Mouse (Mus musculus): ENCODE measurements around the gene Kcnj12. TPM values are rescaled to one million over a fixed set of nuclear protein-coding genes. Genes with fewer than 3 reads are reported as not detected.

The Kcnj12 gene
- polyA plus RNA-seq, 1 experiment from 2014 or later: 0.16 TPM

DNA sequence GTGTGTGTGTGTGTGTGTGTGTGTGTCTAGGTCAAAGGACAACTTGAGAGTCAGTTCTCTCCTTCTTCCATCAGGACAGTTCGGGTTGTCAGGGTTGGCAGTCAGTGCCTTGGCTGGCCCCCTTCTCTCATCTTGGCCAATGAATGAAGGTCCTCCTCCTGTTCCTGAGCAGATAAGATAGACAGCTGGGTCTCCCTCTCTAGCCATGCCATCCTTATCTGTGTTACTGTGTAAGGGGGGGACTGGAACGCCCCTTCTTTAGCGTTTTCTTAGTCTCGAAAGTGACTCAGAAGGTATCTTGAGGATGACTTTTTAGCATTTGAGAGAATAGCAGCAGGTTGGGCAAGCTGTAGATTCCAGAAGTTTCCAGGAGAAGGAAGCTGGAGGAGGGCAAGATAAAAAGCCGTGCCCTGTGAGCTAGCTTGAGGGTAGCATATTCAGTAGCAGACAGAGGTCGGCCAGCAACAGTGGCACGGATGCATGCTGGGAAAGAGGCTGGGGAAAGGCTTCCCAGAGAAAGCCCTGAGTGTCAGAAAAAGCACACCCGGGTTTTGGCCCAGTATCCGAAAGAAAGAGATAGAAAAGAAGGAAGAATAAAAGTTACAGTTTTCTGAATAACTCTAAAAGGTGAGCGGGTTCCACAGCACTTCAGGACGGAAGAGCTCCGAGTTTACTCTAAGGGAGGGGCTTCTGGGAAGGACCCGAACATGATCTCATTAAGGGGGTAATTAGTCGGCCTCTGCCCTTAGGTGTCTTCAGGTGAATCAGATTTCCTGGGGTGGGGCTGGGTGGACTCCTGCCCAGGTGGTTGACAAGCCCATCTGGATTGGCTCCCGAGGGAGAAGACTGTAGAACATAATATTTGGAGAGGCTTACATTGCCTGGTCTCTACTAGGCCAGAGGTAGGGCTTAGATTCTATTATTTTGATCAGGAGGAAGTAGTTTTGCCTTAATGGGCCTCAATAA is 53.3 kb downstream of the Kcnj12 start:
- no peaks in the 10 kb centered on the region for H3K9me3 ChIP-seq (ENCODE audit: control insufficient read depth, low read length)
- DNase-seq (ENCODE audit: low spot score) (no peak), ATAC-seq (replicated peaks; ENCODE audit: low FRiP score) (no peak)
- no peak overlapping the region for H3K4me3 ChIP-seq (ENCODE audit: low read depth, low read length)
- no peaks in the 10 kb centered on the region for H3K27me3 ChIP-seq (ENCODE audit: control insufficient read depth, insufficient read depth, low read length)
- 81% methylated on average over 15 of the region's 15 CpGs for WGBS
- H3K27ac ChIP-seq (ENCODE audit: low read depth, low read length): no peak overlapping the region
- H3K36me3 ChIP-seq (ENCODE audit: control insufficient read depth, insufficient read depth, low read length): no peaks in the 10 kb centered on the region
- no peak overlapping the region for H3K4me2 ChIP-seq (ENCODE audit: low read depth, low read length, severe bottlenecking)
- H3K9ac ChIP-seq (ENCODE audit: low read length): no peak overlapping the region
- no peaks in the 10 kb centered on the region for H3K4me1 ChIP-seq (replicated peaks; ENCODE audit: control insufficient read depth, insufficient read depth, low read length)

DNA sequence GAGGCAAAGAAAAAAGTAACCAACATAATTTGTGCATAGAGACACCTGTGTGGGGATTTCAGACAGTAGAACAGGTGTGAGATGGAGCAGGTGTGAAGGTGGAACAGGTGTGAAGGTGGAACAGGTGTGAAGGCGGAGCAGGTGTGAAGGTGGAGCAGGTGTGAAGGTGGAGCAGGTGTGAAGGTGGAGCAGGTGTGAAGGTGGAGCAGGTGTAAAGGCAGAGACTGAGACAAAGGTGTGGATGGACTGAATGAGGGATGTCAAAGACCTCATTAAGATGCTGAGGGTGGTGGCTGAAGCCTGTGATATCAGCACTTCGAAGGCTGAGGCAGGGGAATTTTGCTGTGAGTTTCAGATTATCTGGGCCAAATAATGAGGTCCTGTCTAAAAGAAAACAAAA is 59.3 kb downstream of the Kcnj12 start:
- DNase-seq (ENCODE audit: low spot score) (peak; percentile 30), ATAC-seq (replicated peaks; ENCODE audit: low FRiP score) (no peak)
- Histone ChIP-seq H3K27me3 (ENCODE audit: control insufficient read depth, insufficient read depth, low read length) (no peaks in the 10 kb centered on the region), H3K4me1 (replicated peaks; ENCODE audit: control insufficient read depth, insufficient read depth, low read length) (no peaks in the 10 kb centered on the region), H3K27ac (ENCODE audit: low read depth, low read length) (no peak overlapping the region), H3K9ac (ENCODE audit: low read length) (no peak overlapping the region), H3K9me3 (ENCODE audit: control insufficient read depth, low read length) (no peaks in the 10 kb centered on the region), H3K36me3 (ENCODE audit: control insufficient read depth, insufficient read depth, low read length) (no peaks in the 10 kb centered on the region), H3K4me3 (ENCODE audit: low read depth, low read length) (no peak overlapping the region), H3K4me2 (ENCODE audit: low read depth, low read length, severe bottlenecking) (no peak overlapping the region)
- 78% methylated on average over 2 of the region's 2 CpGs for WGBS

- Histone ChIP-seq H3K9me3 (ENCODE audit: control insufficient read depth, low read length) (no peaks in the 10 kb centered on the region), H3K9ac (ENCODE audit: low read length) (no peak overlapping the region), H3K36me3 (ENCODE audit: control insufficient read depth, insufficient read depth, low read length) (no peaks in the 10 kb centered on the region), H3K27me3 (ENCODE audit: control insufficient read depth, insufficient read depth, low read length) (no peaks in the 10 kb centered on the region), H3K4me1 (replicated peaks; ENCODE audit: control insufficient read depth, insufficient read depth, low read length) (no peaks in the 10 kb centered on the region), H3K4me3 (ENCODE audit: low read depth, low read length) (no peak overlapping the region), H3K4me2 (ENCODE audit: low read depth, low read length, severe bottlenecking) (no peak overlapping the region), H3K27ac (ENCODE audit: low read depth, low read length) (no peak overlapping the region)
- no peak for DNase-seq (ENCODE audit: low spot score)
- ATAC-seq (replicated peaks; ENCODE audit: low FRiP score): no peak
- 68% methylated on average over 7 of the region's 7 CpGs for WGBS
These were observed 67.8 kb downstream of the Kcnj12 start for GRCm38 (mm10) chr11:61090195-61090594.

- no peak overlapping the region for H3K9ac ChIP-seq (ENCODE audit: low read length)
- H3K4me2 ChIP-seq (ENCODE audit: low read depth, low read length, severe bottlenecking): no peak overlapping the region
- no peak for DNase-seq (ENCODE audit: low spot score)
- H3K4me1 ChIP-seq (replicated peaks; ENCODE audit: control insufficient read depth, insufficient read depth, low read length): no peaks in the 10 kb centered on the region
- H3K27me3 ChIP-seq (ENCODE audit: control insufficient read depth, insufficient read depth, low read length): no peaks in the 10 kb centered on the region
- ATAC-seq (replicated peaks; ENCODE audit: low FRiP score): peak; percentile 56; the same call in 1 of the 2 replicates
- H3K27ac ChIP-seq (ENCODE audit: low read depth, low read length): no peak overlapping the region
- no peak overlapping the region for H3K4me3 ChIP-seq (ENCODE audit: low read depth, low read length)
- WGBS: 56% methylated on average over 3 of the region's 3 CpGs
- H3K9me3 ChIP-seq (ENCODE audit: control insufficient read depth, low read length): no peaks in the 10 kb centered on the region
- no peaks in the 10 kb centered on the region for H3K36me3 ChIP-seq (ENCODE audit: control insufficient read depth, insufficient read depth, low read length)
These were observed 68.8 kb downstream of the Kcnj12 start for GRCm38 (mm10) chr11:61091192-61091591.

- H3K4me3 ChIP-seq (ENCODE audit: low read depth, low read length): no peak overlapping the region
- H3K4me1 ChIP-seq (replicated peaks; ENCODE audit: control insufficient read depth, insufficient read depth, low read length): no peaks in the 10 kb centered on the region
- H3K4me2 ChIP-seq (ENCODE audit: low read depth, low read length, severe bottlenecking): no peak overlapping the region
- ATAC-seq (replicated peaks; ENCODE audit: low FRiP score) (no peak), DNase-seq (ENCODE audit: low spot score) (peak; percentile 80)
- H3K9ac ChIP-seq (ENCODE audit: low read length): no peak overlapping the region
- H3K9me3 ChIP-seq (ENCODE audit: control insufficient read depth, low read length): no peaks in the 10 kb centered on the region
- no peaks in the 10 kb centered on the region for H3K27me3 ChIP-seq (ENCODE audit: control insufficient read depth, insufficient read depth, low read length)
- WGBS: 18% methylated on average over 7 of the region's 7 CpGs
- no peak overlapping the region for H3K27ac ChIP-seq (ENCODE audit: low read depth, low read length)
- H3K36me3 ChIP-seq (ENCODE audit: control insufficient read depth, insufficient read depth, low read length): no peaks in the 10 kb centered on the region
These were observed 69.4 kb downstream of the Kcnj12 start for GRCm38 (mm10) chr11:61091642-61092262.

DNA sequence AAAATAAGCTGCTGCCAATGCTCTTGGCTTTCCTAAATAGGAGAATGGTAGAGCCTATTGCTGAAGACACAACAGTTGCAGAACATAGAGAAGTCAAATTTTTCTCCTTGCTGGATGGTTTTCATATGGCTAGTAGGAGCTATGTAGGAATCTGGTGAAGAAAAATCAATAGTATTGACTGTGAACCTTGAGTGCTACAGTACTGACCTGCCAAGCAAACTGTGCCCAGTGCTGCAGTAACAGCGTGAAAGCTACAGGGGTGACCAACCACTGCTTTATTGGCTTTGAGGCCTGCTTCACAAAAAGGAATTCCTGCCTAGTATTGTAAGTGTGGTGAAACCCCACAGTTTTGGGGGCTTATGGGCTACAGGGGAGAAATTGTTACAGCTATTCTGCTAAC is 75.7 kb downstream of the Kcnj12 start:
- 59% methylated on average over 1 of the region's 1 CpGs for WGBS
- no peak for ATAC-seq (replicated peaks; ENCODE audit: low FRiP score)
- Histone ChIP-seq H3K9me3 (ENCODE audit: control insufficient read depth, low read length) (no peaks in the 10 kb centered on the region), H3K9ac (ENCODE audit: low read length) (no peak overlapping the region), H3K27ac (ENCODE audit: low read depth, low read length) (no peak overlapping the region), H3K4me2 (ENCODE audit: low read depth, low read length, severe bottlenecking) (no peak overlapping the region), H3K4me1 (replicated peaks; ENCODE audit: control insufficient read depth, insufficient read depth, low read length) (no peaks in the 10 kb centered on the region), H3K36me3 (ENCODE audit: control insufficient read depth, insufficient read depth, low read length) (no peaks in the 10 kb centered on the region), H3K27me3 (ENCODE audit: control insufficient read depth, insufficient read depth, low read length) (no peaks in the 10 kb centered on the region), H3K4me3 (ENCODE audit: low read depth, low read length) (no peak overlapping the region)
- DNase-seq (ENCODE audit: low spot score): no peak

DNA sequence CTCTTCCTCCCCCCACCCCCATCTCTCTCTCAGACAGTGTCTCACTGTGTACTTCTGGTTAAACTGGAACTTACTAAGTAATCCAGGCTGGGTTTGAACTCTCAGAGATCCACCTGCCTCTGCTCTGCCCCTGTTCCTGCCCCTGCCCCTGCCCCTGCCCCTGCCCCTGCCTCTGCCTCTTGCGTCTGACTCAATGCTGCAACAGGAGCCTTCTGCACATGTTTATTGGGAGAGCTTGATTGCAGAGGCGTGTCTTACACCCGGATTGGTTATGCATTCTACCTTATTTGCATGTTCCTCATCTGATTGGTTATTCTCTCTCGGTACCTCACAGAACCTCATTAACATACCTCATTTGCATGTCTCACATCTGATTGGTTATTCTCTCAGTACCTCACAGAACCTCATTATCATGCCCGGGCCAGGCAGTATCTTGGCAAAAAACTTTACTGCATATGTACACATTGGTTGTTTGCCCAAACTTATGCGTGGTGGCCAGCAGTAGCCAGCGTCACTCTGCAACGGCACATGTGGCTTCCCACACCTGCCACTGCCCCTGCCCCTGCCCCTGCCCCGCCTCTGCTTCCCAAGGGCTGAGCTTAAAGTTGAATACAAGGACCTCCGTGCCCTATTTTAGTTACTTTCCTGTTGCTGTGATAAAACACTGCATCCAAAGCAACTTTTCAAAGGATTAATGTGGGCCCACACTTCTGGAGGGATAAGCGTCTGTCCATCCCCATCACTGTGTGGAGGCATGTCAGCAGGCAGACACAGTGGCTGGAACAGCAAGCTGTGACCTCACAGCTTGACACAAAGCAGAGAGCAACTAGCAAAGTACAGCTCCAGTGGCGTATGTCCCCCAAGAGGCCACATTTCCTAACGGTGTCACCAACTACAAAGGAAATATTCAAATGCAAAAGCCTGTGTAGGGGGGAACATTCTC is 80.3 kb downstream of the Kcnj12 start:
- DNase-seq (ENCODE audit: low spot score) (no peak), ATAC-seq (replicated peaks; ENCODE audit: low FRiP score) (0 out of 2 replicates have a peak, but pooled peaks have one; percentile 24)
- no peaks in the 10 kb centered on the region for H3K9me3 ChIP-seq (ENCODE audit: control insufficient read depth, low read length)
- H3K27me3 ChIP-seq (ENCODE audit: control insufficient read depth, insufficient read depth, low read length): no peaks in the 10 kb centered on the region; the same call in 1 of the 2 replicates
- H3K9ac ChIP-seq (ENCODE audit: low read length): no peak overlapping the region
- H3K36me3 ChIP-seq (ENCODE audit: control insufficient read depth, insufficient read depth, low read length): no peaks in the 10 kb centered on the region
- WGBS: 60% methylated on average over 12 of the region's 13 CpGs
- H3K4me3 ChIP-seq (ENCODE audit: low read depth, low read length): no peak overlapping the region
- H3K4me1 ChIP-seq (replicated peaks; ENCODE audit: control insufficient read depth, insufficient read depth, low read length): no peaks in the 10 kb centered on the region
- H3K4me2 ChIP-seq (ENCODE audit: low read depth, low read length, severe bottlenecking): no peak overlapping the region
- no peak overlapping the region for H3K27ac ChIP-seq (ENCODE audit: low read depth, low read length)

- no peak overlapping the region for H3K27ac ChIP-seq (ENCODE audit: low read depth, low read length)
- H3K27me3 ChIP-seq (ENCODE audit: control insufficient read depth, insufficient read depth, low read length): no peaks in the 10 kb centered on the region; the same call in 1 of the 2 replicates
- H3K9me3 ChIP-seq (ENCODE audit: control insufficient read depth, low read length): no peaks in the 10 kb centered on the region
- 0 out of 2 replicates have a peak, but pooled peaks have one; percentile 76 for ATAC-seq (replicated peaks; ENCODE audit: low FRiP score)
- 21% methylated on average over 20 of the region's 20 CpGs for WGBS
- peak; percentile 93 for DNase-seq (ENCODE audit: low spot score)
- no peaks in the 10 kb centered on the region for H3K36me3 ChIP-seq (ENCODE audit: control insufficient read depth, insufficient read depth, low read length)
- H3K9ac ChIP-seq (ENCODE audit: low read length): no peak overlapping the region
- H3K4me3 ChIP-seq (ENCODE audit: low read depth, low read length): no peak overlapping the region
- H3K4me2 ChIP-seq (ENCODE audit: low read depth, low read length, severe bottlenecking): no peak overlapping the region
- H3K4me1 ChIP-seq (replicated peaks; ENCODE audit: control insufficient read depth, insufficient read depth, low read length): no peaks in the 10 kb centered on the region
These were observed 82.0 kb downstream of the Kcnj12 start for GRCm38 (mm10) chr11:61104241-61104901.
